Mouse (Mus musculus): Measurements from ENCODE around the gene Qtrt1.

DNA sequence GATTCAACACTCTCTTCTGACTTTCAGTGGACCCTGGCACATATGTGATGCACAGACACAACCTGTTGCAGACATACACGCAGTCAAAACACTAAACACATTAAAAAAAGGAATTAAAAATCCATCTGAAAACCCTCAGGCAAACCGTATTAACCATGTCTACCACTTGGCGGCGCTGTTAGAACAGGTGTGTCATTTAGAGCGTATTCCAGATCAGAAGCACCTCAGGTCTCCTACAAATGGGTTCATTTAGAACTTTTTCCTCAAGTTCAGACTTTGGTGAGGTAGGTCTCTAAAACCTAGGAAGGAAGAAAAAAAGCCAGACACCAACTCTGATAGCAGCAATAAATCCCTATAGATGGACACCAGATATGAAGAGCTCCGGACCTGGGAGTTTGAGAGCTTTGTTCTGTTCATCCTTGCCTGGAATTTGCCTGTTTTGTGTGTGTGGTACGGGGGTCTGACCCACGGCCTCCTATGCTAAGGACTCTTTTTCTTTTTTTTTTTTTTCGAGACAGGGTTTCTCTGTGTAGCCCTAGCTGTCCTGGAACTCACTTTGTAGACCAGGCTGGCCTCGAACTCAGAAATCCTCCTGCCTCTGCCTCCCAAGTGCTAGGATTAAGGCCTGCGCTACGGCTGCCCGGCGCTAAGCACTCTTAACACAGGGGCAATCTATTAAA lies 45.0 kb upstream of the Qtrt1 start:
- TF ChIP-seq CTCF (IDR thresholded peaks at IDR 0.05; ENCODE audit: borderline replicate concordance, insufficient read depth, low read depth, low read length) = peak; percentile 46; the same call in 1 of the 2 replicates
- no peak for TF ChIP-seq POLR2A (IDR thresholded peaks at IDR 0.05; ENCODE audit: borderline replicate concordance, insufficient read depth, low read length)
